Mouse (Mus musculus) T-cell, adult 2 months (primary cell): ENCODE results near the gene Med12.
"Not testable (repeated sequence)": the region's sequence is repeated elsewhere in the genome, so short reads cannot be mapped to it uniquely, and the experiment has no call there.

Experiments
- DNase-seq: peaks from one replicate; pipeline ENCODE4 v3.0.0; 2022; ENCODE audit warnings: low spot score

Med12 gene

GRCm38 (mm10) chrX:101299473-101300426, 25.9 kb downstream of the Med12 start:
- DNase-seq = no peak

DNA sequence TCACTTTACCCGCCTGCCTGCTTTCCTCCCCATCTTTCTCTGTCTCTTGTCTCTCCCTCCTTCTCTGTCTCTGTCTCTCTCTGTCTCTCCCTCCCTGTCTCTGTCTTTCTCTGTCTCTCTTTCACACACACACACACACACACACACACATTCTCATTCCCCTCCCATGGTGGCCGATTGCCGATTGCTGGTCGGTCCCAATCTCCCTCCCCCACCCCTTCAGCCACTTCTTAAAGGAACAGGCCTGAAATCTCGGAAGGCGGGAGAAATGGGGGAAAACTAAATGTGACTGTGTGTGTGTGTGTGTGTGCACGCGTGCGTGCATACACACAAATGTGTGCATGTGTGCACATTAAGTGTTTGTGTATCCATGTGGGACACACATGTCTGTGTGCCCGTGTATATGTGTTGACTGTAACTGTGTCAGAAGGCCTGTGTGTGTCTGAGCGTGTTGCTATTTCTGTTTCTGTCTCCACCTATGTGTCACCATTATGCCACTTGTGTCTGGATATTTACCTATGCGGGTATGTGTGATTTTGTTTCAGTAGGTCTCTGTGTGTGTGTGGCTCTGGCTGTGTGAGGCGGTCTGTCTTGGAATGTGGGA, 26.7 kb downstream of the Med12 start:
- DNase-seq = no peak

DNA sequence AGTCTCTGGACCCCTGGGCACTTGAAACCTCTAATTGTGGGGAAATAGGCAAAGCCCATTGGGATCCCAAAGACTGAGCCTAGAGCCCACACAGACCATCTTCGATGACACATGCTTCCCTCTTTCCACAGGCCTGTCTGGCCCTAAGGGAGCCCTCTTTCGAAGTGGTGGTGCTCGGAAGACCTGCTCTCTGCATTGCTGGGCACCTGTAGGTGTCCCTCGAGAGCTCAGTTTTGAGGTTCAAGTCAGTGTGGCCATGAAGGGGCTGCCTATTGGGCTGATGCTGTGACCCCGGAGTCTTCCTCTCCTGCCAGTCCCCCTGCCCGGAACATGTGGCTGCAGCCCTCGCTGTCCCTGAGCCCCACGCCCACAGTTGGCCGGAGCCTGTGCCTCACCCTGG, 27.8 kb downstream of the Med12 start:
- DNase-seq = no peak

GRCm38 (mm10) chrX:101304646-101305045, 30.8 kb downstream of the Med12 start:
- no peak for DNase-seq

DNA sequence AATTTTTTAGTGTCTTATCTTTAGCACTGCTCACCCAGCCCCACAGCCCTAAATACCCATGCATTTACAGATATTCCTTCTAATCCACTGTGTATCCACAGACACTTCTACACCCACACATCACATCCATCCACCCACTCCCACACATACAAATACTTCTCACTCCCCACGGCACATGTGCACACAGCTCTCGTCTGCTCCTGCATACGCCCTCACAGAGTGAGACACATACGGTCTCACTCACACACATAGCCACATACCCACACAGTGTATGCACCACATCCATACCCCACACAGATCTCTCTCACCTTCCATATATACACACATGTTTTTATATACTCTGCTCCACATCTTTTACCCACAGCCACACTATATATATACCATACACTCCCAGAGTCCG, 35.5 kb downstream of the Med12 start:
- no peak for DNase-seq

DNA sequence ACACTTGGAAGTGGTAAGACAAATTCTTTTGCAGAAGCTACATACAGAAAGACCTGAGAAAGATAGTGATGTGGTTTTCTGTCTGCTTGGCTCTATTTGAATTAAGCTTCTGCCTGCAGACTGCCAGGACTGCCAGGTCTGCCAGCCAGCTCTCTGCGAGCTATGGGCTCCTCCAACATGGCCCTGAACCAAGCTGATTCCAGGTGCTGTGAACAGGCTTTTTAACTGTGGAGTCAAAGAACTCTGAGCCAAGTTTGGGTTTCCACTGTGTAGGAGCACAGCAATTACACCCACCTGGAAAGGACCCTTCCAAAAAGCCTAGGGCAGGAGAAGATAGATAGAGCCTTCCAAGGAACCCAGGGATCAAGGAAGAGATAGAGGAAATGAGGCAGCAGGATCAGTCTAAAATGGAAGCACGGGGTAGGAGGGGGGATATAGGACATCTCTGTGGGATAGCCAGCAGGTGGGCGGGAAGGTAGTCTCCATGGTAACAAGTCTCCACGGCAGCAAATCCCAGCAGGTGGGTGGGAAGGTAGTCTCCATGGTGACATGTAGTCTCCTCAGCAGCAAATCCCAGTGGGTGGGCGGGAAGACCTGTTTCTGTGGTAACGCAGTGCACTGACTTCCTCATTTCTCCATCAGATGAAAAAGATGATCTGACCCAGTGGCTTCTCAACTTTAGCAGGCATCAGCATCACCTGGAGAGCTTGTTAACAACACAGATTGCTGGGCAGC, 40.0 kb downstream of the Med12 start:
- no peak for DNase-seq

GRCm38 (mm10) chrX:101319775-101320174, 45.9 kb downstream of the Med12 start:
- no peak for DNase-seq

- DNase-seq = no peak
Measured at GRCm38 (mm10) chrX:101325989-101326899, 52.4 kb downstream of the Med12 start.

DNA sequence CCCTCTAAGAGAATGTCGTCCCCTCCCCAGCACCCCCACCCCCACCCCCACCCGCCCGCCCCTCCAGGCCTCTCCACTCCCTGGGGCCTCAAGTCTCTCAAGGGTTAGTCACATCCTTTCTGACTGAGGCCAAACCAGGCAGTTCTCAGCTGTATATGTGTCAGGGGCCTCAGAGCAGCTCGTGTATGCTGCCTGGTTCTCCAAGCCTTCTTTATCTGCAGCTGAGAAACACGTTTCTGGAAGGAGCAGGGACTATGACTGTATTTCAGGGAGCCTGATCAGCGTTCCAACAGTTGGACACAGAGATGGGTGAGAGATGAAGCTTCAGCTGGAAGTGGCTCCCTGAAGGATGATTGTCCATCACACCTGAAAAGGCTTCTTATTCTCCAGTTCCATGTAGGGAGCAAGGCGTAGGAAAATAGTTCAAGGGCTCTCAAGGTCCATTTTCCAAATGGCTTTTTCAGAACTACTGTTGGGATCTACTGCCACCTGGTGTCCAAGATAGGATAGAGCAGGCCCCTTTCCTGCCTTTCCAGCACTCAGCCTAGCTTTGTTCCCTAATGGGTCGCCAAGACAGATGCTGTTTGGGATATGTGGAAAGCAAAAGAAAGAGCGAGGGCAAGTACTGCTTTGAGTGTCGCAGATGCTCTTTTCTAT, 55.7 kb downstream of the Med12 start:
- peak; percentile 16 for DNase-seq

- no peak for DNase-seq
Measured at GRCm38 (mm10) chrX:101332031-101332374, 58.2 kb downstream of the Med12 start.

DNA sequence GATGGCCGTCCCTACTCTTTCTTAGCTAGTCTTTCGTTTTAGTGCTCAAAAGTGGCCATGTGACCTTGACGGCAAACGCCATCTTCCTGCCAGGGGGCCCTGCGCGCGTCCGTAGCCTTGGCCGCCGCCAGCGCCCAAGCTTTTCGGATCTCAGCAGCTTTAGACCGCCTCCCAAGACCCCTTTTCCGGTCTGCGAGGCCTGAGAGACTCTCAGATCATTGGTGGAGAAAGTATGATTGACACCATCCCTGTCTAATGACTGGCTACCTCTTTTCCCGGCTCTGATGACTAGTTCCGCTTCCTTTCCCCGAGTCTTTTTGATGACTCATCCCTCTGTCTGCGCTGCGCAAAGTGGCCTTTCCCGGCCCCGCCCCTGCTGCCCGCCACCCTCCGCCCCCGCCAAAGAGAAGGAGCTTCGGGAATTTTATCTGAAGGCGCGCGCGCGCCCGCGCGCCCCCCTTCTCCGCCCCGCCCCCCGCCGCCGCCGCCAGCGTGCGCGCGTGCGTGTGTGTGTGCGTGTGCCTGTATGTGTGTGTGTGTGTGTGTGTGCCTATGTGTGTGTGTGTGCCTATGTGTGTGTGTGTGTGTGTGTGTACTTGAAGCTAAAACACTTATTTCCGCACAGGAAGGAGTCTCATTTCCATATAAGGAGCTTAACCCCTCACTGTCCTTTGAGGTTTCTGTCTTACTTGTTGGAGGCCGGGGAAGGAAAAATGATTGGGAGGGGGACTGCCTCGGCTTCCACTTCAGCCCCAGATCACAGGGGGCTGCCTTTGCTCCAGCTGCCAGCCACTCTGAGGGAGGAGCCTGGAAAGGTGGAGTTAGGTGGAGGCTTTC, 58.8 kb downstream of the Med12 start:
- peak; percentile 88 for DNase-seq

- DNase-seq = peak; percentile 43
Measured at GRCm38 (mm10) chrX:101334606-101335005, 60.8 kb downstream of the Med12 start.

- DNase-seq = no peak
Measured at GRCm38 (mm10) chrX:101338666-101339065, 64.8 kb downstream of the Med12 start.

DNA sequence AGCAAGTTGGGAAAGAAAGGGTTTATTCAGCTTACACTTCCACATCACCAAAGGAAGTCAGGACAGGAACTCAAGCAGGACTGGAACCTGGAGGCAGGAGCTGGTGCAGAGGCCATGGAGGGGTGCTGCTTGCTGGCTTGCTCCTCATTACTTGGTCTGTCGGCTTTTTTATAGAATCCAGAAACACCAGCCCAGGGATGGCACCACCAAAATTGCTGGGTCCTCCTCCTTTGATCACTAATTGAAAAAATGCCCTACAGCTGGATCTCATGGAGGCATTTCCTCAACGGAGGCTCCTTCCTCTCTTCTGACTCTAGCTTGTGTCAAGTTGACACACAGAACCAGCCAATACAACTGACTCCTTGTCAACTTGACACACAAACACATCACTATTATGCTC, 69.0 kb downstream of the Med12 start:
- not testable (repeated sequence) for DNase-seq

GRCm38 (mm10) chrX:101345456-101345855, 71.6 kb downstream of the Med12 start:
- no peak for DNase-seq

DNA sequence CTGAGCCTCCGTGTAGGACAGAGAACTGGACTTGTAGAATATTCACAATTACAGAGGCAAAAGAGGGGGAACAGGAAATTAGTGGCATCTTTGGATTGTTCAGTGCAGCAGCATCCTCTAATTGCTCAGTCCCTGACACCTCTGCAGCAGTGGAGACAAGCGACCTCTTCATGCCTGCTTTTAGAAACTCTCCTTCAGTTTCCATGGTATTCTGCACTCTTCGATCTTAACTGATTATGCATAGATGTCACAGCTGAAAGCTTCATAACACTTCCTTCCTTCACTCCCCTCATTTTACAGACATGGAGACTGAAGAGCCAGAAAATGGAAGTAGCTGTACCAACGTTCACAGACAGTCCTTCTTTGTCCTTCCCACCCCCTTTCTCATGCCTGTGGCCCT, 72.6 kb downstream of the Med12 start:
- DNase-seq = no peak
